In genomic region chr3:140837976-140838581, GRCm38 (mm10) we compare ENCODE assay signal across 23 mouse cellular contexts.
DNase-seq lines count a peak whose midpoint lies in the region; ATAC-seq and TF ChIP-seq lines count a peak whose summit lies in the region.
"Had no signal": no experiment of that assay in that cellular context is flagged by ENCODE, and none has a peak within 500 bp of the region (broad histone marks: within the 10 kb centered on the region; RNA-seq: fewer than 3 reads in every experiment).

No protein-coding gene starts in this region.

- no peak for TF ChIP-seq POLR2A in lung, adult 2 months (IDR thresholded peaks at IDR 0.05; ENCODE audit: borderline replicate concordance, extremely low read depth, low read depth, low read length)
- TF ChIP-seq POLR2A in CH12.LX (IDR thresholded peaks at IDR 0.05; ENCODE audit: low read depth, low read length), result no peak

- DNase-seq in lung, adult 2 months, result no peak
- no peak for DNase-seq in lung, postnatal 14 days
- DNase-seq in CH12.LX (ENCODE audit: extremely low read depth), result peak; percentile 47
- DNase-seq in stomach, postnatal 0 days (ENCODE audit: low spot score), result no peak
- DNase-seq: adrenal gland, adult 8-10 months; cerebellum, postnatal 10 days; embryo, embryonic 11 days; gastrocnemius, postnatal 10 days; heart, adult 18-20 months; kidney, adult 9 months; kidney, postnatal 4 days; layer of hippocampus, adult 9-11 months; right cerebral cortex, adult 18-20 months; thymus, postnatal 14 days had no signal

- in situ Hi-C loops in CH12.LX (cut with MboI; ENCODE audit: low pct_ligation_motif_present, low pct_unique_long_range_greater_than_20kb, low sequenced_read_pairs), result no loop called here

- H3K36me3 ChIP-seq in CH12.LX (replicated peaks in 1 of 2; ENCODE audit: control insufficient read depth in 1 of 2, insufficient read depth in 1 of 2, low read length in 1 of 2), result no peaks in the 10 kb centered on the region
- H3K36me3 ChIP-seq in stomach, postnatal 0 days (ENCODE audit: control insufficient read depth, insufficient read depth, low read length), result no peaks in the 10 kb centered on the region
- H3K36me3 ChIP-seq in hindbrain, embryonic 12.5 days, result no peaks in the 10 kb centered on the region
- H3K36me3 ChIP-seq: limb, embryonic 10.5 days; lung, embryonic 15.5 days; midbrain, embryonic 10.5 days; neural tube, embryonic 12.5 days had no signal

- H3K4me3 ChIP-seq in lung, adult 2 months (replicated peaks; ENCODE audit: extremely low read depth, low read depth, low read length), result peak overlapping the region; percentile 34
- H3K4me3 ChIP-seq in CH12.LX (replicated peaks in 1 of 3; ENCODE audit: low read depth in 2 of 3, low read length in 2 of 3, poor library complexity in 1 of 3), result peak overlapping the region in 2 of 3 experiments; percentile 32 to 42
- H3K4me3 ChIP-seq in stomach, postnatal 0 days (ENCODE audit: low read depth, low read length), result no peak overlapping the region
- H3K4me3 ChIP-seq in hindbrain, embryonic 12.5 days, result no peak overlapping the region
- H3K4me3 ChIP-seq: left cerebral cortex, adult 2 months; limb, embryonic 10.5 days; lung, embryonic 15.5 days; midbrain, embryonic 10.5 days; neural tube, embryonic 12.5 days had no signal

- no peaks in the 10 kb centered on the region for H3K27me3 ChIP-seq in CH12.LX (replicated peaks)
- no peaks in the 10 kb centered on the region for H3K27me3 ChIP-seq in stomach, postnatal 0 days (ENCODE audit: control insufficient read depth, insufficient read depth, low read length)
- H3K27me3 ChIP-seq in hindbrain, embryonic 12.5 days, result no peaks in the 10 kb centered on the region
- H3K27me3 ChIP-seq: lung, embryonic 15.5 days; neural tube, embryonic 12.5 days had no signal

- H3K9ac ChIP-seq in CH12.LX (ENCODE audit: insufficient read depth, low read depth), result peak overlapping the region; percentile 74; the same call in 1 of the 2 replicates
- H3K9ac ChIP-seq in stomach, postnatal 0 days (ENCODE audit: low read length), result no peak overlapping the region
- H3K9ac ChIP-seq in hindbrain, embryonic 12.5 days, result no peak overlapping the region
- H3K9ac ChIP-seq: lung, embryonic 15.5 days; neural tube, embryonic 12.5 days had no signal

- peak; percentile 29; the same call in 1 of the 2 replicates for TF ChIP-seq EP300 in CH12.LX (IDR thresholded peaks at IDR 0.05; ENCODE audit: low read length)
- TF ChIP-seq EP300 in stomach, postnatal 0 days (optimal IDR thresholded peaks at IDR 0.05), result no peak

- no peaks in the 10 kb centered on the region; the same call in 1 of the 2 replicates for H3K79me2 ChIP-seq in CH12.LX (replicated peaks; ENCODE audit: control insufficient read depth, extremely low read depth, insufficient read depth, poor library complexity, severe bottlenecking)

- H3K9me3 ChIP-seq in CH12.LX (replicated peaks; ENCODE audit: low read length), result no peaks in the 10 kb centered on the region
- no peaks in the 10 kb centered on the region for H3K9me3 ChIP-seq in stomach, postnatal 0 days (ENCODE audit: control insufficient read depth, low read length)
- no peaks in the 10 kb centered on the region for H3K9me3 ChIP-seq in hindbrain, embryonic 12.5 days (replicated peaks)
- H3K9me3 ChIP-seq: limb, embryonic 10.5 days; lung, embryonic 15.5 days; midbrain, embryonic 10.5 days; neural tube, embryonic 12.5 days had no signal

- TF ChIP-seq CTCF in lung, adult 2 months (IDR thresholded peaks at IDR 0.05; ENCODE audit: insufficient read depth, low read length), result no peak
- no peak for TF ChIP-seq CTCF in CH12.LX (conservative IDR thresholded peaks at IDR 0.05 in 1 of 2, IDR thresholded peaks at IDR 0.05 in 1 of 2; ENCODE audit: low read depth in 2 of 2, low read length in 2 of 2)
- no peak for TF ChIP-seq CTCF in stomach, postnatal 0 days (IDR thresholded peaks at IDR 0.05; ENCODE audit: low read depth)

- dilution Hi-C loops in CH12.LX (cut with MboI; ENCODE audit: extremely low pct_ligation_motif_present, extremely low pct_unique_long_range_greater_than_20kb, low sequenced_read_pairs), result no loop called here

- H3K4me2 ChIP-seq in CH12.LX (ENCODE audit: insufficient read depth, low read depth, poor library complexity, severe bottlenecking), result peak overlapping the region; percentile 91; the same call in 1 of the 2 replicates
- H3K4me2 ChIP-seq in stomach, postnatal 0 days (replicated peaks; ENCODE audit: low read depth), result 0 out of 2 replicates have a peak overlapping the region, but pooled peaks have one; percentile 23
- no peak overlapping the region for H3K4me2 ChIP-seq in hindbrain, embryonic 12.5 days (replicated peaks)
- H3K4me2 ChIP-seq: lung, embryonic 15.5 days; neural tube, embryonic 12.5 days had no signal

- WGBS in lung, adult 2 months, result 44% methylated on average over 2 of the region's 2 CpGs
- WGBS in stomach, postnatal 0 days, result 26% methylated on average over 2 of the region's 2 CpGs
- 81% methylated on average over 2 of the region's 2 CpGs for WGBS in hindbrain, embryonic 12.5 days

- ATAC-seq in common myeloid progenitor, adult 5-6 weeks (replicated peaks; ENCODE audit: low read depth, poor library complexity, severe bottlenecking), result peak; percentile 42
- ATAC-seq in stomach, postnatal 0 days (ENCODE audit: low FRiP score, low TSS enrichment), result no peak
- no peak for ATAC-seq in hindbrain, embryonic 12.5 days (ENCODE audit: low FRiP score)
- ATAC-seq in frontal cortex, adult (ENCODE audit: low TSS enrichment), result no peak
- ATAC-seq: forebrain, embryonic 16.5 days had no signal

- no peak overlapping the region for H3K27ac ChIP-seq in CH12.LX (ENCODE audit: insufficient read depth, low read depth)
- H3K27ac ChIP-seq in stomach, postnatal 0 days (replicated peaks), result no peak overlapping the region
- no peak overlapping the region for H3K27ac ChIP-seq in hindbrain, embryonic 12.5 days
- H3K27ac ChIP-seq: left cerebral cortex, adult 2 months; limb, embryonic 10.5 days; lung, embryonic 15.5 days; midbrain, embryonic 10.5 days; neural tube, embryonic 12.5 days had no signal

- TF ChIP-seq RAD21 in CH12.LX (IDR thresholded peaks at IDR 0.05; ENCODE audit: low read depth, low read length), result no peak

- no peaks in the 10 kb centered on the region for H3K4me1 ChIP-seq in lung, adult 2 months (ENCODE audit: control insufficient read depth, insufficient read depth, low read length)
- peaks cover 2 to 23% of the 10 kb centered on the region in 2 experiments; a peak in 3 of 4 replicates for H3K4me1 ChIP-seq in CH12.LX (ENCODE audit: control insufficient read depth in 1 of 2, insufficient read depth in 2 of 2)
- no peaks in the 10 kb centered on the region for H3K4me1 ChIP-seq in stomach, postnatal 0 days (replicated peaks; ENCODE audit: control insufficient read depth, insufficient read depth)
- H3K4me1 ChIP-seq in hindbrain, embryonic 12.5 days, result no peaks in the 10 kb centered on the region
- H3K4me1 ChIP-seq: limb, embryonic 10.5 days; lung, embryonic 15.5 days; midbrain, embryonic 10.5 days; neural tube, embryonic 12.5 days had no signal

TF ChIP-seq in CH12.LX, 34 proteins besides CTCF, POLR2A, EP300 and RAD21:
- no peak for TF ChIP-seq SMC3 (IDR thresholded peaks at IDR 0.05; ENCODE audit: low read depth, low read length)
- TF ChIP-seq IRF4 (IDR thresholded peaks at IDR 0.05; ENCODE audit: low read depth, low read length), result peak; percentile 71
- TF ChIP-seq BHLHE40 (IDR thresholded peaks at IDR 0.05; ENCODE audit: low read depth, low read length), result 0 out of 2 replicates have a peak, but pooled peaks have one; percentile 7
- TF ChIP-seq MXI1 (IDR thresholded peaks at IDR 0.05; ENCODE audit: low read depth, low read length), result peak; percentile 9; the same call in 1 of the 2 replicates
- 0 out of 2 replicates have a peak, but pooled peaks have one; percentile 37 for TF ChIP-seq TBP (conservative IDR thresholded peaks at IDR 0.05; ENCODE audit: low read depth, low read length)
- peak; percentile 35; the same call in 1 of the 2 replicates for TF ChIP-seq ZNF384 (IDR thresholded peaks at IDR 0.05; ENCODE audit: low read depth, low read length)
- TF ChIP-seq POLR2AphosphoS2 (IDR thresholded peaks at IDR 0.05; ENCODE audit: low read depth, low read length), result no peak
TF ChIP-seq in CH12.LX: peak in this region for 5.

Comparison
In these comparisons a context has a peak if more than half of its experiments do, and no peak if none do; other contexts are left out.
1. H3K4me3 ChIP-seq: peak in lung, adult 2 months (single experiment) and CH12.LX (2 of 3); none in stomach, postnatal 0 days (single experiment) and hindbrain, embryonic 12.5 days (single experiment).